Mouse (Mus musculus) urinary bladder, postnatal 14 days (tissue): ENCODE results near the gene Plekhd1.
A peak's percentile ranks its signal among the peaks of the same experiment; 100 is the strongest.

Source experiments
- DNase-seq: peaks from one replicate; pipeline ENCODE4 v3.0.0; 2021; ENCODE audit warnings: low spot score

Gene Plekhd1

GRCm38 (mm10) chr12:80699144-80699531 is 6.7 kb downstream of the Plekhd1 start:
- no peak for DNase-seq

- no peak for DNase-seq
Measured at GRCm38 (mm10) chr12:80701332-80701731, 8.9 kb downstream of the Plekhd1 start.

- DNase-seq, result no peak
Measured at GRCm38 (mm10) chr12:80706208-80706914, 14.0 kb downstream of the Plekhd1 start.

GRCm38 (mm10) chr12:80706915-80707604 is 14.7 kb downstream of the Plekhd1 start:
- no peak for DNase-seq

- DNase-seq, result no peak
Measured at GRCm38 (mm10) chr12:80715915-80716314, 23.5 kb downstream of the Plekhd1 start.

- no peak for DNase-seq
Measured at GRCm38 (mm10) chr12:80719141-80719540, 26.8 kb downstream of the Plekhd1 start.

GRCm38 (mm10) chr12:80720507-80720906 is 28.1 kb downstream of the Plekhd1 start:
- DNase-seq, result no peak

- no peak for DNase-seq
Measured at GRCm38 (mm10) chr12:80721458-80721857, 29.1 kb downstream of the Plekhd1 start.

GRCm38 (mm10) chr12:80724853-80725559 is 32.6 kb downstream of the Plekhd1 start:
- DNase-seq, result peak; percentile 87

GRCm38 (mm10) chr12:80728207-80728606 is 35.8 kb downstream of the Plekhd1 start:
- DNase-seq, result no peak

GRCm38 (mm10) chr12:80728814-80729213 is 36.4 kb downstream of the Plekhd1 start:
- DNase-seq, result no peak

GRCm38 (mm10) chr12:80729758-80730530 is 37.6 kb downstream of the Plekhd1 start:
- DNase-seq, result no peak

- peak; percentile 51 for DNase-seq
Measured at GRCm38 (mm10) chr12:80730567-80730966, 38.2 kb downstream of the Plekhd1 start.

- no peak for DNase-seq
Measured at GRCm38 (mm10) chr12:80734526-80735470, 42.4 kb downstream of the Plekhd1 start.

- no peak for DNase-seq
Measured at GRCm38 (mm10) chr12:80736464-80737282, 44.3 kb downstream of the Plekhd1 start.

GRCm38 (mm10) chr12:80737283-80737600 is 44.9 kb downstream of the Plekhd1 start:
- no peak for DNase-seq

- peak; percentile 24 for DNase-seq
Measured at GRCm38 (mm10) chr12:80739482-80739881, 47.1 kb downstream of the Plekhd1 start.

- no peak for DNase-seq
Measured at GRCm38 (mm10) chr12:80744614-80745013, 52.2 kb downstream of the Plekhd1 start.

GRCm38 (mm10) chr12:80746031-80746813 is 53.8 kb downstream of the Plekhd1 start:
- no peak for DNase-seq
